Mouse (Mus musculus): ENCODE data around the gene Slc38a4. TPM values are rescaled to one million over a fixed set of nuclear protein-coding genes. Genes with fewer than 3 reads are reported as not detected.

Gene Slc38a4
- total RNA-seq, 2 experiments from 2014 or later, result 156 to 217 TPM

Other genes starting within 250 kb of the Slc38a4 start
- gene Pced1b, start 191.2 kb upstream of the Slc38a4 start, total RNA-seq (2021), result 1 to 10 TPM; 1.1 to 1.4 TPM
- 1 to 10 TPM in 1 of 2 experiments, under 1 TPM in 1; 0.97 to 1.8 TPM for gene Amigo2, start 191.3 kb upstream of the Slc38a4 start, total RNA-seq (2021)